18 mouse cellular contexts compared by ENCODE assay signal in the genomic region with DNA sequence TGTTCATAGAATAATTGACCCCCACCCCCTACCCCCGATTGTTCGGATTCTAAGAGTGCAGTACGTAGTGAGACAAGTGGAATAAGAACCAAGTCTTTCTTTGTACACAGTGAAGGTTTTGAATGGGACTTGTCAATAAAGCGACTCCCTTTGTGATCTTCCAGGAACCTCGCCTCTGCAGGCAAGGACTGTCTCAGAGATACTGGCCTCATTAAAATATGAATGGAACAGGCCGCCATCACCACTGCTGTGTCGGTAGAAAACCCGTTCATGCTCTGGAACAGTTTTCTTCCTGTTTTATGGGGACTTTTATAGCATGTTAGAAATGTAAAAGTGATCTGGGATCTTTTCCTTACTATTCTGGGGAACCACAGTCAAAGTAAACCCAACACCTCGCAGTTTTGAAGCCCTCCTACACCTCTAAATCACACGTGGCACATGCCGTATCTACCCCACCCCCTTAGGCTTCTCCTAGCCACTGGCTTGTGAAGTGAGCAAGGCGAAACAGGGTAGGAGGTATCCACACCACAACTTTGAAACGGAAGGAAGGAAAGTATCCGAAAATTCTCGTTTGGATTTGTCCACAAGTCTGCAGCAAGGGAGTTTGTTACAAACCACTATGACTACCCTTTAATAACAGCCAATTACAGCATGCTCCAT. TPM values are rescaled to one million over a fixed set of nuclear protein-coding genes. Genes with fewer than 3 reads are reported as not detected.
DNase-seq lines count a peak whose midpoint lies in the region; ATAC-seq lines count a peak whose summit lies in the region.
"Had no signal": no experiment of that assay in that cellular context is flagged by ENCODE, and none has a peak within 500 bp of the region (broad histone marks: within the 10 kb centered on the region; RNA-seq: fewer than 3 reads in every experiment).

No protein-coding gene starts in this region.

- DNase-seq in heart, adult 11 months = peak; percentile 70
- no peak for DNase-seq in heart, adult 9 months (ENCODE audit: low spot score in 2 of 2)
- peak; percentile 49 for DNase-seq in embryo, embryonic 9.5 days (ENCODE audit: extremely low spot score)
- peak; percentile 42 for DNase-seq in hindbrain, embryonic 14.5 days (ENCODE audit: low spot score)
- no peak for DNase-seq in spleen, adult 12 weeks (ENCODE audit: low spot score)
- DNase-seq in kidney, adult 11 months = no peak
- no peak for DNase-seq in heart, adult 8-10 months (ENCODE audit: low spot score)
- DNase-seq: adrenal gland, adult 2 months; cerebellum, adult 11 months; lung, embryonic 14.5 days; right cerebral cortex, postnatal 14 days had no signal

- H3K27me3 ChIP-seq in hindbrain, embryonic 14.5 days (ENCODE audit: control insufficient read depth, insufficient read depth, low read length) = peaks cover 53% of the 10 kb centered on the region
- H3K27me3 ChIP-seq in neural tube, embryonic 13.5 days = peaks cover 88% of the 10 kb centered on the region

- H3K36me3 ChIP-seq in hindbrain, embryonic 14.5 days (replicated peaks; ENCODE audit: control insufficient read depth, insufficient read depth) = no peaks in the 10 kb centered on the region
- H3K36me3 ChIP-seq in neural tube, embryonic 13.5 days = no peaks in the 10 kb centered on the region
- H3K36me3 ChIP-seq: embryonic facial prominence, embryonic 12.5 days; intestine, embryonic 15.5 days; limb, embryonic 12.5 days had no signal

- H3K4me1 ChIP-seq in hindbrain, embryonic 14.5 days (replicated peaks; ENCODE audit: control insufficient read depth, insufficient read depth, low read length) = peaks cover 11% of the 10 kb centered on the region
- H3K4me1 ChIP-seq in neural tube, embryonic 13.5 days (replicated peaks) = peaks cover 21% of the 10 kb centered on the region

- H3K27ac ChIP-seq in hindbrain, embryonic 14.5 days = peak overlapping the region; percentile 66
- no peak overlapping the region for H3K27ac ChIP-seq in neural tube, embryonic 13.5 days (replicated peaks)
- H3K27ac ChIP-seq: embryonic facial prominence, embryonic 12.5 days; intestine, embryonic 15.5 days; limb, embryonic 12.5 days; stomach, postnatal 0 days had no signal

- H3K9me3 ChIP-seq in hindbrain, embryonic 14.5 days (ENCODE audit: control insufficient read depth, low read length) = no peaks in the 10 kb centered on the region
- H3K9me3 ChIP-seq in neural tube, embryonic 13.5 days = no peaks in the 10 kb centered on the region
- H3K9me3 ChIP-seq: embryonic facial prominence, embryonic 12.5 days; intestine, embryonic 15.5 days; limb, embryonic 12.5 days had no signal

- peak overlapping the region; percentile 65 for H3K4me2 ChIP-seq in hindbrain, embryonic 14.5 days (replicated peaks)
- peak overlapping the region; percentile 20 for H3K4me2 ChIP-seq in neural tube, embryonic 13.5 days
- H3K4me2 ChIP-seq: embryonic facial prominence, embryonic 12.5 days; heart, embryonic 11.5 days; intestine, embryonic 15.5 days; limb, embryonic 12.5 days; lung, embryonic 14.5 days had no signal

- WGBS in hindbrain, embryonic 14.5 days = 3% methylated on average over 15 of the region's 15 CpGs
- 1% methylated on average over 15 of the region's 15 CpGs for WGBS in neural tube, embryonic 13.5 days

- H3K4me3 ChIP-seq in hindbrain, embryonic 14.5 days (replicated peaks; ENCODE audit: low read length) = peak overlapping the region; percentile 1; the same call in 1 of the 2 replicates
- no peak overlapping the region for H3K4me3 ChIP-seq in neural tube, embryonic 13.5 days
- H3K4me3 ChIP-seq: embryonic facial prominence, embryonic 12.5 days; intestine, embryonic 15.5 days; limb, embryonic 12.5 days had no signal

- 0 out of 2 replicates have a peak overlapping the region, but pooled peaks have one; percentile 57 for H3K9ac ChIP-seq in hindbrain, embryonic 14.5 days
- H3K9ac ChIP-seq in neural tube, embryonic 13.5 days = no peak overlapping the region
- H3K9ac ChIP-seq: embryonic facial prominence, embryonic 12.5 days; intestine, embryonic 15.5 days; limb, embryonic 12.5 days; lung, embryonic 14.5 days had no signal

- ATAC-seq in hindbrain, embryonic 14.5 days (ENCODE audit: low FRiP score) = peak; percentile 59; the same call in 1 of the 2 replicates
- ATAC-seq in neural tube, embryonic 13.5 days (ENCODE audit: low read depth) = no peak
- ATAC-seq: intestine, embryonic 15.5 days had no signal

RNA-seq across cellular contexts. Expression of a gene that starts 33.8 kb away (rescaled TPM):
- polyA plus RNA-seq in hindbrain, embryonic 14.5 days (2014; fragmentation: Nextera tagmentation; extraction: Ambion mirVana) = 2.3 and 30.6 TPM in 2 replicates
- 1.3 and 1.7 TPM in 2 replicates for polyA plus RNA-seq in neural tube, embryonic 13.5 days (2015; fragmentation: Nextera tagmentation; extraction: Ambion mirVana)
- not detected for total RNA-seq in heart, adult 8-10 months (2022)
- total RNA-seq: adrenal gland, adult 2 months; monocyte, adult 5-6 weeks had no signal
- polyA plus RNA-seq: adrenal gland, adult 2 months; heart, embryonic 11.5 days; limb, embryonic 12.5 days had no signal

RNA-seq across cellular contexts. Expression of a gene that starts 46.3 kb away (rescaled TPM):
- 0.07 and 0.98 TPM in 2 replicates for polyA plus RNA-seq in hindbrain, embryonic 14.5 days (2014; fragmentation: Nextera tagmentation; extraction: Ambion mirVana)
- polyA plus RNA-seq in neural tube, embryonic 13.5 days (2015; fragmentation: Nextera tagmentation; extraction: Ambion mirVana) = not detected in 2 replicates
- under 1 TPM in 1 of 4 experiments, not detected in 3; 0.09 TPM for total RNA-seq in heart, adult 8-10 months (2022)
- total RNA-seq: monocyte, adult 5-6 weeks had no signal
- polyA plus RNA-seq: embryonic facial prominence, embryonic 12.5 days; heart, embryonic 11.5 days; intestine, embryonic 15.5 days; limb, embryonic 12.5 days; lung, embryonic 14.5 days; stomach, postnatal 0 days had no signal

Comparison
In these comparisons a context has a peak if more than half of its experiments do, and no peak if none do; other contexts are left out.
1. DNase-seq: peak in heart, adult 11 months (single experiment), embryo, embryonic 9.5 days (single experiment) and hindbrain, embryonic 14.5 days (single experiment); none in heart, adult 9 months (0 of 2), spleen, adult 12 weeks (single experiment), kidney, adult 11 months (single experiment) and heart, adult 8-10 months (single experiment).